Mouse (Mus musculus) right cerebral cortex, postnatal 25 days (tissue): Measurements from ENCODE around the gene Hbb-y.
"Not testable (repeated sequence)": the region's sequence is repeated elsewhere in the genome, so short reads cannot be mapped to it uniquely, and the experiment has no call there.

Experiments
- DNase-seq: peaks from one replicate; pipeline ENCODE4 v3.0.0; 2022

The Hbb-y gene

DNA sequence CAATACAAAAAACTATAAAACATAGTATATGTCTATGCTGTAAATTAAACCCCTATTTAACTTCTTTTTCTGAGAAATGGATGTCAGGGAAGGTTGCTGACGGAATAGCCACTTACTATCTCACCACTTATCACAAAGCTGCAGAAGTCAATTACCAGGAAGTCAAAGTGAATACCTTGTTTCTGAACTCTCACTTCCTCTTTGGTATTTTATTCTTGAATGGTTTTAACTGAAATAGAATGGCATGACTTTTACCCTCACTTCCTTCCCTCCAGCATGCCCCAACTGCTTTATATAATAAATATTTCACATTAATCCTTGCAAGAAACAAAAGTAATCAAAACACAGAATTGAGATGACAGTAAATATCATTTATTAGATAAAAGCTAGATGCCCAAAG lies 40.8 kb downstream of the Hbb-y start:
- DNase-seq, result no peak

DNA sequence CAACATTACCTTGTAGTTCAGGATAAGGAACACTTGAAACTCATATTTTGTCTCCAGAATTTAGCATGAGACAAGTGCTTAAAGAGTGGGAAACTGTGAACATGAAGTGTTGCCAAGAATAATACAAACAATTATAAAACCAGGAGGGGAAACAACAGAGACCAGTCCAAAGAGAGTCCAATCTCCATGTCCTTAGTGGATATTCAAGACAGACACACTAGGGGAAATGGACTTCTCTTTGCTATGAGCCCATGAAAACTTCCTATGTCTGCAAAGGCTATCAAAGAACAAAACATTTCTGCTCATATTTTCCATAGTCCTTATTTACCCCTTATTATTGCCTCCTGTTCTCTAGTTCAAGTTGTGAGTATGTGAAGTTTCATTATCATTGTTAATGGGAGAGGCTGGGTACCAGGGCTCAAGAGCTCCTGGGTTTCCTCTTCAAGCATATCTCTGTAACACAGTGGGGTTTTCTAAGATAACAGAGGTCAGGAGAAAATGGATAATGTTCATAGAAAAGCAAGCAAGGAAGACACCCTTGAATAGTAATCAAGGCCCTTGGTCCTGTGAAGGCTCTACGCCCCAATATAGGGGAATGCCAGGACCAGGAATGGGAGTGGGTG lies 41.7 kb downstream of the Hbb-y start:
- DNase-seq, result no peak

DNA sequence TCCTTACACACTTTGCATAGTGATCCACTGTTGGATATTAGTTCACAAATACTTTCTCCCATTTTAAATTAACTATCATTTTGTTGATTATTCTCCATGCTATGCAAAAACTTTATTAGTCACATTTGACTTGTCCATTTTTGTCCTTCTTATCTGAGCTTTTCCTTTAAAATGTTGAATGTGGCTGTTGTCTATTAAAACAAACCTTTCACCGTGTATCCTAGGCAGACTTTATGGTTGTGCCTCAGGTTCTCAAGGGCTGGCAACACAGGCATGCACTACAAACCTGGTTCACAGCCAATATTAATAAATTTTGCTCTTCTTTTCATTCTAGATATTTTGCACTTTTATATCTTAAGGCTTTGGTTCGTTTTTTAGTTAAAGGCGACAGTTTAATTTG lies 42.3 kb downstream of the Hbb-y start:
- DNase-seq, result no peak

DNA sequence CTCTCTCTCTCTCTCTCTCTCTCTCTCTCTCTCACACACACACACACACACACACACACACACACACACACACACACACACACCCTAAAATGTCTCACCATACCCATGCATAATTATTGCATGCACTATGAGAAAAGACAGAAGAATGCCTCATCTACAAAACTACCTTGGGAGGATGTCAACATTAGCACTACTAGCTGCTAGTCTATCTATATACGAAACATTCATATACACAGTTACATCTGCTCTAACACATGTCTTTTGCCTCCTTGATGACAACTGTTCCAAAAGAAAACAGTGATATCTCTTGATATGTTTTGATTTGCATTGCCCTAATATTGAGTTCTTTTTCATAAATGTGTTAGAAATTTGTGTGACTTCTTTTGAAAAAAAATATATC lies 42.7 kb downstream of the Hbb-y start:
- DNase-seq, result no peak

DNA sequence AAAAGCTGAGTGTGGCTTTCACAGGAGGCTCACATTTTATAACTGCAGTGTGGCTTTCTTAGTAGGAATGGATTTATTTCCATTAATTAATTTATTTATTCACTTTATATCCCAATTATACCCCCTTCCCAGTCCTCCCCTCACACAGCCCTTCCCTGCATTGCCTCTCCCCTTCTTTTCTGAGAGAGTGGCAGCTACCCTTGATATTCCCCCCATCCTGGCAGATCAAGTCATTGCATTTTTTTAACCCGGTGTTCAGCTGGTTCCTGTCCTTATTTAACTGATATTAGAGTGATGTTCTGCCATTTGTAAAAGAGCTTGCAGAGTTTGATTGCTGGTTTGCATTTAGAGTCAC lies 43.2 kb downstream of the Hbb-y start:
- no peak for DNase-seq

DNA sequence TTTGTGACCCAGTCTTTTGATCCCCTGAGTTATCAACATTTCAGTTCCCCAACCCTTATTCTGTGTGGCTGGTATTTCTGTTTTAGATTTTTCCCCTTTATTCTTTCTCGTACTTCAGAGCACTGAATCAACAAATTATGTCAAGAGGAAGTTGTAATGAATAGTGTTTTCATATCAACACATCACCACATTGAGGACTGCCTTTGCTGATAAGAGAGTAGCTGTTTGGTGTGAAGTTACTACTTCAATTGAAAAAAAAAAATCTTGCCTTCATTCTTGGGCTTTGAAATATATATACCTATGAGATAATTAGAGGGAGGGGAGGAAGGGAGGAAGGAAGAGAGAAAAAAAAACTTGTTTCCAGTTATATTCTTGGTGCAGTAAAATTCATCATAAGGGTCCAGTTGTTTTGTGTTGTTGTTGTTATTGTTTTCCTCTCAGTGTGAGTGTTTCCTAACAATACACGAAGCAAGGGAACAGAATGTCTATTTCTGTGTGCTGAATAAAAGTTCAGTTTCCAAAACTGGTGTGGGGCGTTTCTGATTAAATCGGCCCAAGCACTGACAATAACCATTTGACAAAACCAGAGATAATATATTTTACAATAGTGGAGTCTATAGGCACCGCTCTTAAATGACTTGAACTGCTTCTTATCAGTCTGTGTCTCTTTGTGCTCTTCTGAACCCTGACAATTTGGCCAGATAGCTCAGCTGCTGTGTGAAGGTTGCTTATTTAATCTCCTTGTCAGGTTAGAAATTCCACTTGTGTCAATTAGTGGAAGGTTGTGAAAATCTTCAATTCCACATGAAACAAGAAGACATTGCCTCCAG lies 43.8 kb downstream of the Hbb-y start:
- no peak for DNase-seq

DNA sequence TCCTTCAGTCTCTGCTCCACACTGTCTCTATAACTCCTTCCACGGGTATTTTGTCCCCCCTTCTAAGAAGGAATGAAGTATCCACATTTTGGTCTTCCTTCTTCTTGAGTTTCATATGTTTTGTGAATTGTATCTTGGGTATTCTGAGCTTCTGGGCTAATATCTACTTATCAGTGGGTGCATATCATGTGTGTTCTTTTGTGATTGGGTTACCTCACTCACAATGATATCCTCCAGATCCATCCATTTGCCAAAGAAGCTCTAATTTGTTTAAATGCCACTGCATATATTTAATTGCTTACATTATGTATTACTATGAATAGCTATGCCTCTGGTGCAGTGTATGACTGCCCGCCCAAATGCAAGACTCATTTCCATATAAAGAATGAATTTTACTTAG lies 44.9 kb downstream of the Hbb-y start:
- not testable (repeated sequence) for DNase-seq

DNA sequence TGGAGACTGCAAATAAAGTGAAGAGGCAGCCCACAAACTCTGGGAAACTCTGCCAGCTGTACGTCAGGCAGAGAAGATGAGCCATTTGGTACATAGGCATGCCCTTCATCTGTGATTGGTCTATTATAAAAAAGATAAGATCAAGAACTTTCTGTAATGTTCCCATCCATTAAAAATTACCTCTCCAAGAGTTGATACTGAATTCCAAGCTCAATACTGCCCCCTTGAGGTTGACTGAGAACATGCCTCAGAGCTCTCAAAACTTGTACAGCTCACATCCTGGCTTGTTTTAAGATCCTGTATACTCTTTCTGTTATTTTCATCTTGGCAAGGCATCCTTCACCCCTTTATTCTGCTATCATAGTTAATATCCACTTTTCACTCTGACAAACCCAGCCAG lies 46.2 kb downstream of the Hbb-y start:
- DNase-seq, result no peak
